Mouse (Mus musculus) layer of hippocampus, postnatal 10 days (tissue): Measurements from ENCODE around the gene Wdr83os. TPM values are rescaled to one million over a fixed set of nuclear protein-coding genes. Genes with fewer than 3 reads are reported as not detected.
A peak's percentile ranks its signal among the peaks of the same experiment; 100 is the strongest.
"Not testable (repeated sequence)": the region's sequence is repeated elsewhere in the genome, so short reads cannot be mapped to it uniquely, and the experiment has no call there.

Source experiments
- DNase-seq, 2 experiments: peaks; one replicate each; pipeline ENCODE4 v3.0.0; 2021; ENCODE audit warnings: low spot score in 2 of 2
- total RNA-seq, 2 experiments: library from RNA; stranded (reverse); gene quantifications; 2 replicates each; pipeline ENCODE4 v1.2.3; 2021

Gene Wdr83os
- total RNA-seq, 2 experiments from 2014 or later: 60.8 to 61.8 TPM

DNA sequence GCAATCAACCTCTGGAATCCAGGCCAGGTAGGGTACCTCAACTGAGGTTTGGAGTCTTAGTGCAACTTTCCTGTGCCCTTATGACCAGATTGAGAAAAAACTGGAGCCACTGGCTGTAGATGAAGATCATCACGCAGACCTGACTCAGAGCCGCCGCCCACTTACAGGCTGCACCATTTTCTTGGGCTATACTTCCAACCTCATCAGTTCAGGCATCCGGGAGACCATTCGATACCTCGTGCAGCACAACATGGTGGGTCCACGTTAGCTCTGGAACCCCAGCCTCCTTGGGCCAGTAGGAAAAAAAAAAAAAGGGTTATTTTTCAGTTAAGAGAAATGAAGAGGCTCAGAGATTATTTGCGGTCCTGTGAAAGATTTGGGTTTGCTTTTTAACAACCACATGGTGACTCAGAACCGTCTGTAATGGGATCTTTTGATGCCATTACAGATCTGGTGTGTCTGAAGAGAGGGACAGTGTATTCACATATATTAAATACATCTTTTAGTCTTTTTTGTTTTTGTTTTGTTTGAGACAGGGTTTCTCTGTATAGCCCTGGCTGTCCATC, 8.1 kb upstream of the Wdr83os start:
- no peak for DNase-seq

GRCm38 (mm10) chr8:85073041-85073612, 7.4 kb upstream of the Wdr83os start:
- no peak for DNase-seq

GRCm38 (mm10) chr8:85074167-85074566, 6.4 kb upstream of the Wdr83os start:
- no peak for DNase-seq

- no peak for DNase-seq
These were observed 5.9 kb upstream of the Wdr83os start for GRCm38 (mm10) chr8:85074617-85075016.

DNA sequence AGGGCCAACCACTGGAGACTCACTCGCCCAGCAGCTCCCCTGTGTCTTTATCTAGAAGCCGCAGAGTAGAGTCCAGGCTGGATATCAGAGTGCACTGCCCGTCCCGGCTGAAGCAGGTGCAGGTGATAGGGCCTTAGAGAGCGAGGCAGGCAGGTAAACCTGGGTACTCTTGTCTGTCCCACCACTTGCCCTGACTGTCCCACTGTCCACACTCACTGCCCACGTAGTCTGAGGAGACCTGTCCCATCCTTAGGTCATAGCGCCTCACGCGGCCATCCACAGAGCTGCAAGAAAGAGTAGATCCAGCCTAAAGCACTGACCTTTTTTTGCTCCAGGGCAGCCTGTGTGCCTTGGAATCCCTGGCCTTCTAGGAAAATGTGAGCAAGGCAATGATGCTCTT, 4.5 kb upstream of the Wdr83os start:
- peak; percentile 48 to 58 for DNase-seq

DNA sequence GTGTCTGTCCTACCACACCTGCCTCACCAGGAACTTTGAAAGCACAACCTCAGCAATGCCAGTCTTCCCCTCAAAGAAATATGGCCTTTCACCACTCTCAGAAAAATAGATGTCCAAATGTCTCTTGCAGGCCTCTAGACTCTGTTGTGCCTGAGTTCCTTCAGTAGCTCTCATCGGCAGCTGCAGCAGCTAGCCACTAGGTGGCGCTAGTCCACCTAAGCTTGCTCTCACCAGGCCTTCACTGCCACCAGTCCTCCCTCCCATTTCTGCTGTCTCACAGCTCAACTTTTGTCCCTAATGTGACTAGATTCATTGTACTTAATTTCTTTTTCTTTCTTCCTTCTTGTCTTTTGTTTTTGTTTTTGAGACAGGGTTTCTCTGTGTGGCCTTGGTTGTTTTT, 3.5 kb upstream of the Wdr83os start:
- DNase-seq: peak; percentile 84 to 87

DNA sequence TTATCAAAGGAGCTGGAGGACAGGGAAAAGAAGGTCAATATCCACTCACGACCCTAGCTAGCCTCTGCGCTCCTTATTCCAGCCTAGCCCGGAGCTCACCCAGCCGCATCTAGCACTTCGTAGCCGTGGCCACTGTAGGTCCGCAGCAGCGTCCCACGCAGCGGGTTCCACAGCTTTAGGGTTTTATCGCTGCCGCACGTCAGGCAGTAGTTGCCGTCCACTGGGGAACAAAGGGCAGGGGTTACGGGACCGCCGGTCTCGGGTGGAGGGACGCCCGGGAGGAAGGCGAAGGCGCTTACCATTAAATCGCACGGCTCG, 367 bp upstream of the Wdr83os start:
- peak in 1 of 2 experiments; percentile 67 for DNase-seq

GRCm38 (mm10) chr8:85081216-85081555, 646 bp downstream of the Wdr83os start, which contains the start of gene Wdr83:
TSS of gene Wdr83 (minus strand) at chr8:85081306.
- DNase-seq: no peak

- DNase-seq: not testable (repeated sequence)
These were observed 1.6 kb downstream of the Wdr83os start for GRCm38 (mm10) chr8:85082169-85082568.

DNA sequence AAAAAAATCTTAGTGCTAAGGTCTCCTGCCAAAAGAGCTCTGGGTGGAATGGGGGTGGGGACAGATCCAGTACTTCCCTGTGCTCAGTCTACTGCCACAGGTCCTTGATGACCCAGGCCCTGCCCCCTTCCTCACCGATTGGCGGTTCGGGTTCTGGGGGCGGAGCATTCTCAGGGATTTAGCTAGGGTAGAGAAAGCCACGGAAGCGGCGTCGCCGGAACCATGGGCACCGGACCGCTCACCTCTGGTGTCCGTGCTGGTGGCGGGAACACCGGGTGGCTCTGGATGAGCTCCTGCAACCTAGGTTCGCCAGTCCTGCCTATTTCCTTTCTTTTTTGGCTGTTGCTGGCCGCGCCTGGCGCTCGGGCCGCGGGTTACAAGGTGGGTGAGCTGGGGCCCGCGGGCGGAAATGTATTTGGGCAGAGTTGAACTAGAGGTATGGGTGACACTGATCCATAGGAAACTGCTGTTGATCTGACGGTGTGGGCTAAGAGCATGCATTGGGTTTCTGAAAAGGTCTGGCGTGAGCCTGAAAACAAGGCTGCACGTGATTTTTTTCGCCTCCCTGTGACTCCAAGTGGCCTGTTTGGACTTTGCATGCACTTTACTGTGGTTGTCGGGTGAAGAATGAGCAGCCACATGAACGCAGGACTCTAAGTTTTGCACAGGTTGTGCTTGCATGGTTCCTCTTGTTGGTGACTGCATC, 2.7 kb downstream of the Wdr83os start, which contains the start of gene Man2b1:
TSS of gene Man2b1 (plus strand) at position 163 of the 706 bp plus-strand sequence.
- peak; percentile 80 to 85 for DNase-seq

- DNase-seq: no peak
These were observed 4.1 kb downstream of the Wdr83os start for GRCm38 (mm10) chr8:85084633-85085032.

DNA sequence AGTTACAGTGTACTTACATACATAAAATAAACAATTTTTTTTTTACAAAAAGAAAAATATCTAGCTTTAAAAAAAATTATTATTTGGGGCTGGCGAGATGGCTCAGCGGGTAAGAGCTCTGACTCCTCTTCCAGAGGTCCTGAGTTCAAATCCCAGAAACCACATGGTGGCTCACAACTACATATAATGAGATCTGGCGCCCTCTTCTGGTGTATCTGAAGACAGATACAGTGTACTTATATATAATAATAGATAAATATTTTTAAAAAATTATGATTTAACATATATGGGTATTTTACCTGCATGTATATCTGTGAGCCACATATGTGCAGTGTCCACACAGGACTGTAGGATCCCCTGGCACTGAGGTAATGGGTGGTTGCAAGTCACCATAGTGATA, 5.7 kb downstream of the Wdr83os start:
- no peak for DNase-seq

DNA sequence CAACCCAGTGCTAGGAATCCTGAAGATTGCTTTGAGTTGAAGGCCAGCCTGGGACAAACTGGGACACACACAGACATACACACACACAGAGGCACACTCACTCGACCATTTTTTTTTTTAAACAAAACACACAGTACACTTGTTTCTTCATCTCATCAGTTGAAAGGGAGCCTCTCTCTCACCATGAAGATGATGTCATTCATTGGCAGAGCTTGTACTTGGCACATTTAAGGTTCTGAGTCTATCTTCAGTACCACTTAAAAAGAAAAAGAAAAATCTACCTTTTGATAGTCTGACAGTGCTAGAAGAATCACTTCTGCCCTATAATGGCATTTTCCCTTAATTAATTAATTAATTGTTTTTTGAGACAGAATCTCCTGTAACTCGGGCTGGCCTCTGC, 8.2 kb downstream of the Wdr83os start:
- no peak for DNase-seq

DNA sequence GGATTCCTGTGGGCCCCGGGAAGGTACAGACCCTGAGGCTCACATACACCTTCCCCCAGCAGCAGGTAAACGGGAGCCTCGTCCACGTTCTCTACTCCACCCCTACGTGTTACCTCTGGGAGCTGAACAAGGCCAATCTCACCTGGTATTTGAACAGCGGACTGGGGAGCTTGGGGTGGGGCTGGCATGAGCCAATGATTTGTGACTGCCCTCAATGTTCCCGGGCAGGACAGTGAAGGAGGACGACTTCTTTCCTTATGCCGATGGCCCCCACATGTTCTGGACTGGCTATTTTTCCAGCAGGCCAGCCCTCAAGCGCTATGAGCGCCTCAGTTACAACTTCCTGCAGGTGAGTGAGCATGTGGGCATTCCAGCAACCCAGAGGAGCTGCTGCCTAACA, 10.3 kb downstream of the Wdr83os start:
- DNase-seq: no peak

DNA sequence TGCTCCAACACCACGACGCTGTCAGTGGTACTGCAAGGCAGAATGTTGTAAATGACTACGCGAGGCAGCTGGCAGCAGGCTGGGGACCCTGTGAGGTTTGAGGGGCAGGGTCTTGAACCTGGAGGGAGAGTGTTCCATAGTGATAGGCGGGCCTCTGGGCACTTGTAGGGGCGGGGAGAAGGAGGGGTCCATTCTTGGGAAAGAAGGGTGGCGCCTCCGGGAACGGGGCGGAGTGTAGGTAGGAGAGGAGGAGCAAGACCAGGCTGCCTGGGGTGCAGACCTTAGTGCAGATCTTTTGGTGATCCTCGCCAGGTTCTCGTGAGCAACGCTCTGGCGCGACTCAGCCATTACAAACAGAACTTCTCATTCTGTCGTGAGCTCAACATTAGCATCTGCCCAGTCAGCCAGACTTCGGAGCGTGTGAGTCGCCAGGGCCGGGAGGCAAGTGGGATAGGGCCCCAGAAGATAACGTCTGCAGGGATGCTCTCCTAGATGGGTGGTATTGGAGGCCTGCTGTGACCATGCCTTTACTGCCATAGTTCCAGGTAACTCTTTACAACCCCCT, 11.1 kb downstream of the Wdr83os start:
- no peak for DNase-seq

GRCm38 (mm10) chr8:85095051-85095450, 14.5 kb downstream of the Wdr83os start:
- no peak for DNase-seq

DNA sequence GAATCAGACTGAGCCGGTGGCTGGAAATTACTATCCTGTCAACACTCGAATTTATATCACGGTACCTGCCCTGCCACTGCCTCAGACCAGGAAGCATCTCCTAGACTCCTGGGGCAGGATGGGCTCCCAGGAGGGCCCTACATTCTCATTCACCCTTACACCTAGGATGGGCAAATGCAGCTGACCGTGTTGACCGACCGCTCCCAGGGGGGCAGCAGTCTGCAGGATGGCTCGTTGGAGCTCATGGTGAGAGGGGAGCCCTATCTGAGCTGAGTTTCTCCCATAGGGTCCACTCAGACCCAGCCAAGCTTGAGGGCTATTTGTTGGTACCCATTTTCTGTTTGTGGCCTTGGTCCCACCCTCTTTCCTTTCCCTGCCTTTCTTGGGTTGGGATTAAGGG, 15.0 kb downstream of the Wdr83os start:
- DNase-seq: no peak

DNA sequence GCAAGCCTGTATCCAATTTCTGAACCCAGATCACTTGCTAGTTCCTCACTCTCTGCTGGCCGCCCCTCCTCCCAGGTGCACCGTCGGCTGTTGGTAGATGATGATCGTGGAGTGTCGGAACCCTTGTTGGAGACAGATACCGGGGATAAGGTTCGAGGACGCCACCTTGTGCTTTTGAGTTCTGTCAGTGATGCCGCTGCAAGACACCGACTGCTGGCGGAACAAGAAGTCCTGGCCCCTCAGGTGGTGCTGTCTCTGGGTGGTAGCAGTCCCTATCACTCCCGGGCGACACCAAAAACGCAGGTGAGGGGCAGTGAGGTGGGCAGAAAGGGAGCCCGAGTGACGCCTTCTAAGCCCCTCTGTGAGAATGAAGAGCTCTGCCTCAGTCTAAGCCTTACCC, 15.7 kb downstream of the Wdr83os start:
- no peak for DNase-seq

- no peak for DNase-seq
These were observed 16.3 kb downstream of the Wdr83os start for GRCm38 (mm10) chr8:85096850-85097249.

GRCm38 (mm10) chr8:85100076-85100665, 19.6 kb downstream of the Wdr83os start:
- DNase-seq: no peak

- DNase-seq: no peak
These were observed 32.7 kb downstream of the Wdr83os start for GRCm38 (mm10) chr8:85113241-85113640.

GRCm38 (mm10) chr8:85115501-85115900, 35.0 kb downstream of the Wdr83os start:
- no peak for DNase-seq
